Mouse (Mus musculus): ENCODE results near the gene Acp5. TPM values are rescaled to one million over a fixed set of nuclear protein-coding genes. Genes with fewer than 3 reads are reported as not detected.

The Acp5 gene
- 239 TPM for total RNA-seq (2023)

DNA sequence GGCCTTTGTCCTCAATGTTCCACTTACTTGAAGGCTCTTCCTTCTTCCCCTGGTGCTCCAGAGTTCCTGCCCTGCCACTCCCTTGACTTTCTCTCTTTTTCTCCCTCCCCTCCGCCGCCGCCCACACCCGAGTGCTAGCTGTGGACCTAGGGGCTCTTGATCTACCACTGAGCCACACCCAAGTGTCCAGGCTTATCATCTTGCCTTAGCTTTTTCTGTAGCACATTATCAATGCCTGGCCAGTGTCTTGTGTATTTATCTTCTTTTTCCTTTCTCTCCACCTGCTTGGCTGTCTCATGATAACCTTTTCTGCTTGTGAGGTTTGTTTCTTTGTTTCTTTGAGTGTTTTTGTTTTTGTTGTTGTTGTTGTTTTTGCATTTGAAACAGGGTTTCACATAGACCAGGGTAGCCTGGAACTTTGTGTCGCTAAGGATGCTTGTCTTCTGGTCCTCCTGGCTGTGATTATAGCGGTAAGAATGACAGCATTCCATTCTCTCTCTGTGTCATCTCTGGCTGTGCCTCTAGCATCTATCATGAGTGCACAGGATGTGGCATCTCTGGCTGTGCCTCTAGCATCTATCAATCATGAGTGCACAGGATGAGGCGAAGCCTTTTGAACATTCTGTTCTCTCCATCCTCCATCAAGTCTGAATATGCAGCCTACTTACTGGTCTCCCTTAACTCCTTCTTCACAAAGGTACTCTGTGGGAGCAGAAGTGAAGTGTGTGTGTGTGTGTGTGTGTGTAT lies at the start of gene Acp5:
TSS of gene Acp5 (minus strand) at position 68 of the 747 bp plus-strand sequence.

GRCm38 (mm10) chr9:22156497-22157245 lies 21.2 kb upstream of the Acp5 start, which contains the start of gene Pigyl:
TSS of gene Pigyl (plus strand) at chr9:22156846.

DNA sequence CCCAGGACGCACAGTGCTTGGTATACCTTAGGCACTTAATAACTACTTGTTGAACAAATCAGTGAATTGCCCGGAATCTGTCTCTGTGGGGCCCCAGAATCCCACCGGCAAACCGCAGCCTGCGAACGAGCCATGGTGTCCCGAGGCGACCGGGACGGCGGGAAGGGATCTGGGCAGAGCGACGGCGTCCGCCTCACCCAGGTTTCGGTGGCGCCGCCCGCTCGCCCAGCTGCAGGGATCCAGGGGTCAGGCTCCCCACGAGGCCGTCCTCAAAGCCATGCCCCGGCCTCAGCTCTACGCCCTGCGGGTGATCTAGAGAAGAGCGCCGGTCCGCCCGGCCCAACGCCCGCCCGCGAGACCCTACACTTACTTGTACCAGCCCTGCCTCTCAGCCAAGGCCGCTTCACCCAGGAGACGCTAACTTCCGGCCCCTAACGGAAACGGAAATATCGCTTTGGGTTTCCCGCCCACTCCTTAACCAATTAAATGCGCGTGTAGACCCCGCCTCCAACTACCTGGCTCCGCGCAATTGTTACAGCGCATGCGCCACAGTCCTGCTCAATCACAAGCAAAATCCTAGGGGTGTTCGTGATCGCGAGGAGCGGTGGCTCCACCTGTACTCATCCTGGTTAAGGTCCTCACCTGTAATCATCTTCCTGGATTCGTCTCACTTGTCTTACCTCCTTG lies 18.6 kb downstream of the Acp5 start, which contains the start of gene Elof1:
TSS of gene Elof1 (minus strand) at position 433 of the 687 bp plus-strand sequence.

GRCm38 (mm10) chr9:22098993-22099696 lies 36.4 kb downstream of the Acp5 start, which contains the start of gene Cnn1:
TSS of gene Cnn1 (plus strand) at chr9:22099216.

GRCm38 (mm10) chr9:22085022-22085834 lies 50.3 kb downstream of the Acp5 start, which contains the start of gene Ecsit:
TSS of gene Ecsit (minus strand) at chr9:22085438.

Other genes with a start within 250 kb of the Acp5 start
- 10.0 TPM for gene Rab3d, start 217.5 kb downstream of the Acp5 start, total RNA-seq (2023)
- gene Ccdc159, start 208.2 kb downstream of the Acp5 start, total RNA-seq (2023): not detected
- gene Tmem205, start 208.2 kb downstream of the Acp5 start, total RNA-seq (2023): not detected
- 0.31 TPM for gene Plppr2, start 198.7 kb downstream of the Acp5 start, total RNA-seq (2023)
- gene Swsap1, start 180.0 kb downstream of the Acp5 start, total RNA-seq (2023): 7.4 TPM
- gene Epor, start 172.2 kb downstream of the Acp5 start, total RNA-seq (2023): not detected
- not detected for gene Rgl3, start 146.3 kb downstream of the Acp5 start, total RNA-seq (2023)
- gene Ccdc151, start 133.1 kb downstream of the Acp5 start, total RNA-seq (2023): not detected
- gene Prkcsh, start 132.9 kb downstream of the Acp5 start, total RNA-seq (2023): 93.5 TPM
- gene Elavl3, start 83.7 kb downstream of the Acp5 start, total RNA-seq (2023): 0.18 TPM
- not detected for gene Gm49318, start 64.5 kb downstream of the Acp5 start, total RNA-seq (2023)
- 28.6 TPM for gene Zfp653, start 64.3 kb downstream of the Acp5 start, total RNA-seq (2023)
- 26.7 TPM for gene Ecsit, start 50.3 kb downstream of the Acp5 start, total RNA-seq (2023)
- gene Cnn1, start 36.5 kb downstream of the Acp5 start, total RNA-seq (2023): not detected
- gene Elof1, start 18.5 kb downstream of the Acp5 start, total RNA-seq (2023): 25.6 TPM
- 12.7 TPM for gene Pigyl, start 21.1 kb upstream of the Acp5 start, total RNA-seq (2023)
- not detected for gene Zfp872, start 52.4 kb upstream of the Acp5 start, total RNA-seq (2023)
- 39.3 TPM for gene Zfp809, start 90.0 kb upstream of the Acp5 start, total RNA-seq (2023)
- 2.4 TPM for gene Zfp599, start 124.2 kb upstream of the Acp5 start, total RNA-seq (2023)
- 12.9 TPM for gene Zfp810, start 171.9 kb upstream of the Acp5 start, total RNA-seq (2023)

Measured in CD8-positive naive resting alpha-beta T cell, adult 57 days (primary cell).